Mouse (Mus musculus) midbrain, embryonic 12.5 days (tissue): ENCODE data around the gene Sertad2. TPM values are rescaled to one million over a fixed set of nuclear protein-coding genes. Genes with fewer than 3 reads are reported as not detected.

Experiments
- ATAC-seq: fragments of 200-750 bp; cut with Nextera tagmentation; 2 replicates; pipeline ENCODE4 v1.8.0; 2017; ENCODE audit warnings: low read depth, moderate TSS enrichment, moderate library complexity; ENCODE audit not compliant: low FRiP score
- H3K27ac ChIP-seq: fragments of 300-500 bp; sonication (generic); replicated peaks from 2 replicates; pipeline ENCODE4 v1.5.1; 2016; ENCODE audit warnings: mild to moderate bottlenecking
- H3K27me3 ChIP-seq: fragments of 300-500 bp; sonication (generic); 2 replicates; pipeline ENCODE4 v1.6.1; 2016; ENCODE audit warnings: mild to moderate bottlenecking
- H3K36me3 ChIP-seq: fragments of 300-500 bp; sonication (generic); 2 replicates; pipeline ENCODE4 v1.6.1; 2016
- H3K4me1 ChIP-seq: fragments of 300-500 bp; sonication (generic); 2 replicates; pipeline ENCODE4 v1.6.1; 2016
- H3K4me2 ChIP-seq: fragments of 300-500 bp; sonication (generic); replicated peaks from 2 replicates; pipeline ENCODE4 v1.6.1; 2016; ENCODE audit warnings: mild to moderate bottlenecking, moderate library complexity
- H3K4me3 ChIP-seq: fragments of 300-500 bp; sonication (generic); 2 replicates; pipeline ENCODE4 v1.5.1; 2016; ENCODE audit warnings: mild to moderate bottlenecking
- H3K9ac ChIP-seq: fragments of 300-500 bp; sonication (generic); replicated peaks from 2 replicates; pipeline ENCODE4 v1.6.1; 2016; ENCODE audit warnings: mild to moderate bottlenecking, moderate library complexity
- H3K9me3 ChIP-seq: fragments of 300-500 bp; sonication (generic); 2 replicates; pipeline ENCODE4 v1.6.1; 2016; ENCODE audit warnings: mild to moderate bottlenecking
- WGBS: fragments of 180-500 bp; shearing (Covaris S2); methylation state at CpG from one replicate; pipeline ENCODE4 v1.1.7; 2016; 5-methylcytosine and 5-hydroxymethylcytosine counted together
- polyA plus RNA-seq: library from polyadenylated mRNA; unstranded; fragments of >200 nt; fragmentation: Nextera tagmentation; extraction: Ambion mirVana; gene quantifications from 2 replicates; pipeline ENCODE4 v1.2.1, GENCODE M21; 2016

The Sertad2 gene
- 31.6 and 42.2 TPM in 2 replicates for polyA plus RNA-seq

- Histone ChIP-seq H3K4me1 (peaks cover 18% of the 10 kb centered on the region; the same call in 1 of the 2 replicates), H3K36me3 (no peaks in the 10 kb centered on the region), H3K9ac (peak within 1 kb of the TSS; percentile 79), H3K4me3 (peak within 1 kb of the TSS; percentile 61), H3K4me2 (peak within 1 kb of the TSS; percentile 77), H3K9me3 (no peaks in the 10 kb centered on the region), H3K27ac (peak within 1 kb of the TSS; percentile 95), H3K27me3 (peaks cover 16% of the 10 kb centered on the region)
- WGBS: under 1% methylated on average over 40 of the region's 62 CpGs
- peak; percentile 99 for ATAC-seq
These were observed at the start of gene Sertad2 for GRCm38 (mm10) chr11:20542739-20543452. Gene Sertad2 (plus strand): TSS chr11:20543253.

DNA sequence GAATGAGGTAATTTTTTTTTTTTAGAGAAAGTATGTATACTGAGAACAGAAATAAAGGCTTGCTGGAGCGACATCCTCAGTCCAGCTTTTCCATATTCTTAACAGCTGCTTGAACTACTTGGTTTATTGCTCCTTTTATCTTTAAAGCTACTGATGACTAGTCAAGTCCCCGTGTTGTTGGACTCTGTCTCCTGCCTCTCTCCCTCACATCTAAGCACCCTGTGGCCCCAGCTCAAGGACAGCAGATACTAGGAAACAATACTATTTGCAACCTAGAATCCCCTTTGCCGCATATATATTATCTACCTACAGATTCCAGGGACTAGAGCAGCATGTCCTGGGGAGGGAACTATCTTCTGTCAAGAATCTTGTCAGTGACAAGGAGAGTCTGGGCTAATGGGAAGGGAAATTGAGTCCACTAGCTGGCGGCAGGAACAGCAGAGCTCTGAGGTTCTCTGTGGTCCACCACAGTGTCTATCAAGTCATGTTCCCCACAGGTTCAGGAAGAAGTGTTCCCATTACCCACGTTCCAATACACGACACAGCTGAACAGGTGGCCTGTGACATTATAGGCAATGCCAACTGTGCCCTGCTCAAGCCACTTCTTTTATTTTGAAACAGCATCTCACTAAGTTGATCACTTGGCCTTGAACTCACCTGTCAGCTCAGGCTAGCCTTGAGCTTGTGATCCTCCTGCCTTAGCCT, 49.0 kb upstream of the Sertad2 start:
- H3K9ac ChIP-seq: no peak overlapping the region
- H3K4me2 ChIP-seq: no peak overlapping the region
- H3K9me3 ChIP-seq: no peaks in the 10 kb centered on the region
- H3K27me3 ChIP-seq: no peaks in the 10 kb centered on the region
- no peak overlapping the region for H3K4me3 ChIP-seq
- H3K27ac ChIP-seq: no peak overlapping the region
- H3K36me3 ChIP-seq: no peaks in the 10 kb centered on the region
- 86% methylated on average over 6 of the region's 6 CpGs for WGBS
- H3K4me1 ChIP-seq: no peaks in the 10 kb centered on the region
- ATAC-seq: no peak

- Histone ChIP-seq H3K4me3 (no peak overlapping the region), H3K27me3 (no peaks in the 10 kb centered on the region), H3K9ac (no peak overlapping the region), H3K36me3 (no peaks in the 10 kb centered on the region), H3K4me1 (no peaks in the 10 kb centered on the region), H3K4me2 (no peak overlapping the region), H3K9me3 (no peaks in the 10 kb centered on the region), H3K27ac (no peak overlapping the region)
- 48% methylated on average over 3 of the region's 3 CpGs for WGBS
- no peak for ATAC-seq
These were observed 42.5 kb upstream of the Sertad2 start for GRCm38 (mm10) chr11:20500516-20500915.

GRCm38 (mm10) chr11:20501160-20501955, 41.7 kb upstream of the Sertad2 start:
- no peak for ATAC-seq

GRCm38 (mm10) chr11:20513574-20513973, 29.5 kb upstream of the Sertad2 start:
- H3K27ac ChIP-seq: no peak overlapping the region
- no peaks in the 10 kb centered on the region for H3K36me3 ChIP-seq
- 87% methylated on average over 6 of the region's 6 CpGs for WGBS
- no peak for ATAC-seq
- H3K27me3 ChIP-seq: no peaks in the 10 kb centered on the region
- no peaks in the 10 kb centered on the region for H3K4me1 ChIP-seq
- H3K9ac ChIP-seq: no peak overlapping the region
- H3K4me2 ChIP-seq: no peak overlapping the region
- H3K4me3 ChIP-seq: no peak overlapping the region
- H3K9me3 ChIP-seq: no peaks in the 10 kb centered on the region; the same call in 1 of the 2 replicates

More at GRCm38 (mm10) chr11:20501160-20501955, 41.7 kb upstream of the Sertad2 start:
- Histone ChIP-seq H3K27me3 (no peaks in the 10 kb centered on the region), H3K9ac (no peak overlapping the region), H3K27ac (no peak overlapping the region), H3K4me3 (no peak overlapping the region), H3K4me1 (no peaks in the 10 kb centered on the region), H3K36me3 (no peaks in the 10 kb centered on the region), H3K9me3 (no peaks in the 10 kb centered on the region), H3K4me2 (no peak overlapping the region)
- WGBS: 62% methylated on average over 5 of the region's 5 CpGs

DNA sequence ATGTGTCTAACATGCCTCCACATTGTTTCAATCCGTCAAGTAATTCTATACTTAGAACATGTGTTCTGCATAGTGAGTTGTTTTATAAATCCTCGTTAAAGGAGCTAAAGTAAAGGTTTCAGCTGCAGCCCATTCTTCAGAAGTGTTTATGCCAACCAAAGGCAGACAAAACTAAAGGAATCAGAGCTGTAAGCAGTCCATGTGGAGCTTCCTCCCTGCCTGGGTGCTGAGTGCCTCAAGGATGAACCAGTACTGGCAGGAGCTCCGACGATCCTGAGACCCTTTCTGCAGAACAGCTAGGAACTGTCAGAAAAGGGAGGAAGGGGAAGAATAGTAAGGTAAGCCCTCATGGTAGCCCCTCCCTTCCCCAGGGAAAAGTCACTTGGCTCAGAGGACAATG, 28.3 kb upstream of the Sertad2 start:
- 77% methylated on average over 4 of the region's 4 CpGs for WGBS
- ATAC-seq: no peak

DNA sequence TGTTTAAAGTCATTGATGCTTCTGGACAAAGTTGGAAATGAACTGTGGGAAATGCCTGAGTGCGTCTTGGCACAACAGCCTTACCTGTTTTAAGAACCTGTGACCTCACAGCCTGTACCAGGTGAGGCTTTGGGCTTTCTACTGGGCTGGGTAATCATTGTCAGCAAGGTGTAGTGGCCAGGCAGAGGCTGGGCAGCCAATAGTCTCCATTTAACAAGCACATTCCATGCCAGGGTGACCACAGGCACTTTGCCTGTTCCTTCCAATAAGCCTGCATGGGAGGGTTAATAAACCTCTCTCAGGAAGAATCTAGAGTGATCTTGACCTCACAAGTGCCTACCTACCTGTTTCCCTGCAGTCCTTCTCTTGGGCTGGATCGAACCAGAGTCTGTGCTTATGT, 21.7 kb upstream of the Sertad2 start:
- WGBS: 88% methylated on average over 2 of the region's 2 CpGs
- no peak for ATAC-seq
- Histone ChIP-seq H3K27ac (no peak overlapping the region), H3K4me1 (no peaks in the 10 kb centered on the region), H3K9me3 (no peaks in the 10 kb centered on the region), H3K9ac (no peak overlapping the region), H3K4me2 (no peak overlapping the region), H3K27me3 (no peaks in the 10 kb centered on the region), H3K4me3 (no peak overlapping the region), H3K36me3 (no peaks in the 10 kb centered on the region)

More for the DNA sequence above, 28.3 kb upstream of the Sertad2 start:
- H3K4me1 ChIP-seq: no peaks in the 10 kb centered on the region
- no peak overlapping the region for H3K27ac ChIP-seq
- no peak overlapping the region for H3K4me2 ChIP-seq
- no peaks in the 10 kb centered on the region; the same call in 1 of the 2 replicates for H3K9me3 ChIP-seq
- H3K4me3 ChIP-seq: no peak overlapping the region
- H3K36me3 ChIP-seq: no peaks in the 10 kb centered on the region
- no peak overlapping the region for H3K9ac ChIP-seq
- no peaks in the 10 kb centered on the region for H3K27me3 ChIP-seq

DNA sequence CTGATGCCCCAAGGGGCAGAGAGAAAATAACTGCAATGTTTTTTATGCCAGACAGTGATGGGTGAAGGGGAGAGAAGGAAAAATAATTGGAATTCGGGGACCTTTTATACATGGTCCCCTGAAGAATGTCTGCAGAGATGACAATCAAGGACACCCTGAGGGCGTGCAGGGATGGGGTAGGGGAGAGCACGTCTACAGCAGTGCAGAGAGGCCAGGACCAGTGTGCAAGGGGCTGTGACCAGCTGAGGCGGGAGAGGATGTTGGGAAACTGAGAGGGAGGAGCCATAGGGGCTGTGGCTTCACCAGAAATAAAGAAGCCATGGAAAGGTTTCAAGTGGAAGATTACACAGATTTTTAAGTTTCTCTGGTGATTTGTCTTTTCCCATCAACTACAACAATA, 20.3 kb upstream of the Sertad2 start:
- Histone ChIP-seq H3K4me2 (no peak overlapping the region), H3K9me3 (no peaks in the 10 kb centered on the region), H3K27me3 (no peaks in the 10 kb centered on the region), H3K27ac (no peak overlapping the region), H3K36me3 (no peaks in the 10 kb centered on the region), H3K9ac (no peak overlapping the region), H3K4me3 (no peak overlapping the region), H3K4me1 (no peaks in the 10 kb centered on the region)
- ATAC-seq: no peak
- WGBS: 70% methylated on average over 4 of the region's 4 CpGs

- ATAC-seq: no peak
- WGBS: 92% methylated on average over 1 of the region's 1 CpGs
- H3K4me2 ChIP-seq: no peak overlapping the region
- H3K27me3 ChIP-seq: no peaks in the 10 kb centered on the region
- H3K9ac ChIP-seq: no peak overlapping the region
- H3K9me3 ChIP-seq: no peaks in the 10 kb centered on the region
- H3K4me1 ChIP-seq: no peaks in the 10 kb centered on the region
- H3K36me3 ChIP-seq: no peaks in the 10 kb centered on the region
- H3K4me3 ChIP-seq: no peak overlapping the region
- no peak overlapping the region for H3K27ac ChIP-seq
These were observed 18.6 kb upstream of the Sertad2 start for GRCm38 (mm10) chr11:20524435-20524834.

DNA sequence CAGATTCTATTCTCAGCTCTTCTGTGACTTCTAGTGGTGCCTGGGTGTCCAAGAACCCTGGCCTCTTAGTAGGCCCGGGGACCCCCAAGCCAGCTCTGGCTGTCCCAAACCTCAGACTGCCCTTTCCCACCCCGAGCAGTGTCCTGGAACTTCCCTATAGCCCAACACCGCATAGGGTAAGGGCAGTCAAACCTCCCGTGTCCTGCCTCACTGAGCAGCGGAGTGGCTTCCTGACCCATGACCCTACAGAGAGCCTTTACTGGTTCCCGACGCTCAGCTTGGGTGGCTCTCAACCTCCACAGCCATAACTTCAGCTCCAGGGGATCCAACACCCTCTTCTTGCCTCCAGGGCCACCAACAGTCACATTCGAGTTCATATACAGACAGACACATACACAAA, 17.1 kb upstream of the Sertad2 start:
- Histone ChIP-seq H3K9me3 (no peaks in the 10 kb centered on the region), H3K27ac (no peak overlapping the region), H3K4me3 (no peak overlapping the region), H3K9ac (no peak overlapping the region), H3K27me3 (no peaks in the 10 kb centered on the region), H3K4me2 (no peak overlapping the region), H3K4me1 (no peaks in the 10 kb centered on the region), H3K36me3 (no peaks in the 10 kb centered on the region)
- 81% methylated on average over 8 of the region's 8 CpGs for WGBS
- no peak for ATAC-seq

GRCm38 (mm10) chr11:20527901-20528300, 15.2 kb upstream of the Sertad2 start:
- Histone ChIP-seq H3K27ac (no peak overlapping the region), H3K27me3 (no peaks in the 10 kb centered on the region), H3K4me2 (no peak overlapping the region), H3K4me3 (no peak overlapping the region), H3K4me1 (peaks cover 6% of the 10 kb centered on the region), H3K9ac (no peak overlapping the region), H3K36me3 (no peaks in the 10 kb centered on the region), H3K9me3 (no peaks in the 10 kb centered on the region)
- ATAC-seq: no peak
- WGBS: 92% methylated on average over 3 of the region's 3 CpGs

DNA sequence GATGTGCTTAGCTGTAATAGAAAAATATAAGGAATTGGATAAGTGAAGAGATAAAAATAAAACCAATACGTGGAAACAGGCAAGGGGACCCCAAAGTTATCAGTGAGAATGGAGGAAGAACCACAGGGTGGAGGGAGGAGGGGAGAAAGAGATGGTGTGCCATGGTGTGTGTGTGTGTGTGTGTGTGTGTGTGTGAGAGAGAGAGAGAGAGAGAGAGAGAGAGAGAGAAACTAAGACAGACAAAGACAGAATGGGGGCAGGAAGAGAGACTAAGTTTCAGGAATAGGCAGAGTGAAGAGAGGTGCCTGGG, 11.4 kb upstream of the Sertad2 start:
- Histone ChIP-seq H3K4me2 (peak overlapping the region; percentile 84), H3K9ac (peak overlapping the region; percentile 65), H3K36me3 (no peaks in the 10 kb centered on the region), H3K27ac (peak overlapping the region; percentile 32; the same call in 1 of the 2 replicates), H3K9me3 (no peaks in the 10 kb centered on the region), H3K4me1 (peaks cover 6% of the 10 kb centered on the region), H3K4me3 (peak overlapping the region; percentile 57), H3K27me3 (no peaks in the 10 kb centered on the region)
- WGBS: 22% methylated on average over 1 of the region's 1 CpGs
- no peak; the same call in 1 of the 2 replicates for ATAC-seq
